Mouse (Mus musculus): ENCODE data around the gene Psmb4. TPM values are rescaled to one million over a fixed set of nuclear protein-coding genes. Genes with fewer than 3 reads are reported as not detected.
A peak's percentile ranks its signal among the peaks of the same experiment; 100 is the strongest.

The Psmb4 gene
- polyA plus RNA-seq, 1 experiment from 2014 or later = 319 TPM

DNA sequence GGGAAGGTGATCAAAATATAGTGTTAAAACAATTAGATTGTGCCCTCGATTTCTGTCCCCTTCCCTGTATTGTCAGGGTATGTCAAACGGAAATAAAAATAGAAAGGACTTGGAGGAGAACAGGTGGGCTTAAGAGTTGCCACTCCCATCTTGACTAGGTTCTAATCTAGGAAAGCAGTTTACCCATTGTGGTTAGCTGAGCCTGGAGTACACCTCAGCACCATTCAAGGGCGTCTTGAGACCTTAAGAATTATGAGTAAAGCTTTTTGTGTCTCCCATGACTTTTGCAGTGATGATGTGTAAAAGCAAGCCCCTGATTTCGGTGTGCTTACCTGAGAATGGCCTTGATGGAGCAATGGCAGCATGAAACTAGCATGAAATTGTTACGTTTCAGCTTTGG lies 47.7 kb downstream of the Psmb4 start:
- no peaks in the 10 kb centered on the region for H3K36me3 ChIP-seq (ENCODE audit: control insufficient read depth, insufficient read depth, low read length)
- H3K9me3 ChIP-seq (ENCODE audit: control insufficient read depth, low read length) = no peaks in the 10 kb centered on the region
- peaks cover 2% of the 10 kb centered on the region; the same call in 1 of the 2 replicates for H3K4me1 ChIP-seq (replicated peaks; ENCODE audit: control insufficient read depth, insufficient read depth, low read length)
- H3K27ac ChIP-seq (ENCODE audit: low read depth, low read length) = no peak overlapping the region
- H3K9ac ChIP-seq (ENCODE audit: low read length) = peak overlapping the region; percentile 92; the same call in 1 of the 2 replicates
- peak overlapping the region; percentile 74 for H3K4me3 ChIP-seq (ENCODE audit: low read depth, low read length)
- peak overlapping the region; percentile 70 for H3K4me2 ChIP-seq (ENCODE audit: low read depth, low read length, severe bottlenecking)
- WGBS = 76% methylated on average over 5 of the region's 5 CpGs
- no peaks in the 10 kb centered on the region for H3K27me3 ChIP-seq (ENCODE audit: control insufficient read depth, insufficient read depth, low read length)
- no peak for ATAC-seq (replicated peaks; ENCODE audit: low FRiP score)
- no peak for DNase-seq (ENCODE audit: low spot score)

GRCm38 (mm10) chr3:94838631-94839030 lies 48.1 kb downstream of the Psmb4 start:
- ATAC-seq (replicated peaks; ENCODE audit: low FRiP score) (no peak), DNase-seq (ENCODE audit: low spot score) (no peak)
- 24% methylated on average over 9 of the region's 9 CpGs for WGBS

GRCm38 (mm10) chr3:94837959-94838496 lies 48.7 kb downstream of the Psmb4 start:
- WGBS = under 1% methylated on average over 58 of the region's 62 CpGs
- H3K36me3 ChIP-seq (ENCODE audit: control insufficient read depth, insufficient read depth, low read length) = no peaks in the 10 kb centered on the region
- peak overlapping the region; percentile 74 for H3K4me3 ChIP-seq (ENCODE audit: low read depth, low read length)

More at GRCm38 (mm10) chr3:94838631-94839030, 48.1 kb downstream of the Psmb4 start:
- Histone ChIP-seq H3K9ac (ENCODE audit: low read length) (peak overlapping the region; percentile 92), H3K36me3 (ENCODE audit: control insufficient read depth, insufficient read depth, low read length) (no peaks in the 10 kb centered on the region), H3K27me3 (ENCODE audit: control insufficient read depth, insufficient read depth, low read length) (no peaks in the 10 kb centered on the region), H3K27ac (ENCODE audit: low read depth, low read length) (peak overlapping the region; percentile 97), H3K4me3 (ENCODE audit: low read depth, low read length) (peak overlapping the region; percentile 74), H3K4me2 (ENCODE audit: low read depth, low read length, severe bottlenecking) (peak overlapping the region; percentile 70), H3K9me3 (ENCODE audit: control insufficient read depth, low read length) (no peaks in the 10 kb centered on the region), H3K4me1 (replicated peaks; ENCODE audit: control insufficient read depth, insufficient read depth, low read length) (peaks cover 2% of the 10 kb centered on the region; the same call in 1 of the 2 replicates)

DNA sequence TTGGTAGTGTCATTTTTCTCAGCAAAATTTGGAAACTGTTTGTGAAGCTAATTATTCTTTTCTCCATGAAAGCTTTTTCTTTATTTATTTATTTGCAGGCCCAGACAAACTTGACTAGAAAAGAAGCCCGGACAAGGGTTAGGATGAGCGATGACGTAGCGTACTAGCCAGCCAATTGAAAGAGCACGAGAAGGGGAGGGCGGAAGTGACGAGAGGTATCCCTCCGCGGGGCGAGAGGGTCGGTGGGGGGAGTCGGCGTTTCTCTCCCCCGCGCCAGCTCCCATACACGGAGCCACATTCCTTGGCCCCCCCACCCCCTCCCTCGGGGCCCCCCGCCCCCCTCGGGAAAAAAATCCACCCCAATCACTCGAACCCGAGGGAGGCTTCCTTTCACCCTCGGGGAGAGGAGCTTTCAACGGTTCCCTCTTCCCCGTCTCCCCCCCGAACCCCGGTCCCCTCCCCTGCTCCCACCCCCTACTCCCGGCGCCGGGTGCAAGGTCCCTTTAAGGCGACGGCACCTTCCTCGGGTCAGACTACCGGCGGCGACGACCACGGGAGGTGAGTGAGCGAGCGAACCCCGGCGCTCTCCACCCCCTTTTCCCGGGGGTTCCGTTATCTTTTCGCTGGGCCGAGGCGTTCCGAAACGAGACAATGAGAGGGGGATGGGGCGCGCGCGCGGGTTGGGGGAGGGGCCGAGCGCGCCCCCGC lies 49.4 kb downstream of the Psmb4 start, which contains the start of gene Pogz:
Gene Pogz (plus strand): TSS at position 385 of the 708 bp plus-strand sequence.
- H3K4me1 ChIP-seq (replicated peaks; ENCODE audit: control insufficient read depth, insufficient read depth, low read length) = peaks cover 2% of the 10 kb centered on the region; the same call in 1 of the 2 replicates
- H3K36me3 ChIP-seq (ENCODE audit: control insufficient read depth, insufficient read depth, low read length) = no peaks in the 10 kb centered on the region
- peak within 1 kb of the TSS; percentile 97 for H3K27ac ChIP-seq (ENCODE audit: low read depth, low read length)
- H3K9ac ChIP-seq (ENCODE audit: low read length) = peak within 1 kb of the TSS; percentile 92
- peak within 1 kb of the TSS; percentile 70 for H3K4me2 ChIP-seq (ENCODE audit: low read depth, low read length, severe bottlenecking)
- WGBS = under 1% methylated on average over 42 of the region's 57 CpGs
- ATAC-seq (replicated peaks; ENCODE audit: low FRiP score) (peak; percentile 95), DNase-seq (ENCODE audit: low spot score) (peak; percentile 98)
- no peaks in the 10 kb centered on the region for H3K27me3 ChIP-seq (ENCODE audit: control insufficient read depth, insufficient read depth, low read length)
- H3K4me3 ChIP-seq (ENCODE audit: low read depth, low read length) = peak within 1 kb of the TSS; percentile 74
- no peaks in the 10 kb centered on the region for H3K9me3 ChIP-seq (ENCODE audit: control insufficient read depth, low read length)

More at GRCm38 (mm10) chr3:94837959-94838496, 48.7 kb downstream of the Psmb4 start:
- Histone ChIP-seq H3K4me2 (ENCODE audit: low read depth, low read length, severe bottlenecking) (peak overlapping the region; percentile 70), H3K9ac (ENCODE audit: low read length) (peak overlapping the region; percentile 92), H3K27ac (ENCODE audit: low read depth, low read length) (peak overlapping the region; percentile 97), H3K27me3 (ENCODE audit: control insufficient read depth, insufficient read depth, low read length) (no peaks in the 10 kb centered on the region), H3K9me3 (ENCODE audit: control insufficient read depth, low read length) (no peaks in the 10 kb centered on the region), H3K4me1 (replicated peaks; ENCODE audit: control insufficient read depth, insufficient read depth, low read length) (peaks cover 2% of the 10 kb centered on the region; the same call in 1 of the 2 replicates)
- DNase-seq (ENCODE audit: low spot score) (peak; percentile 90), ATAC-seq (replicated peaks; ENCODE audit: low FRiP score) (peak; percentile 73)

- WGBS = 84% methylated on average over 3 of the region's 3 CpGs
- Histone ChIP-seq H3K27ac (ENCODE audit: low read depth, low read length) (no peak overlapping the region), H3K4me3 (ENCODE audit: low read depth, low read length) (no peak overlapping the region), H3K36me3 (ENCODE audit: control insufficient read depth, insufficient read depth, low read length) (no peaks in the 10 kb centered on the region), H3K4me1 (replicated peaks; ENCODE audit: control insufficient read depth, insufficient read depth, low read length) (peaks cover 2% of the 10 kb centered on the region; the same call in 1 of the 2 replicates), H3K9me3 (ENCODE audit: control insufficient read depth, low read length) (no peaks in the 10 kb centered on the region), H3K9ac (ENCODE audit: low read length) (no peak overlapping the region), H3K27me3 (ENCODE audit: control insufficient read depth, insufficient read depth, low read length) (no peaks in the 10 kb centered on the region), H3K4me2 (ENCODE audit: low read depth, low read length, severe bottlenecking) (no peak overlapping the region)
- DNase-seq (ENCODE audit: low spot score) = no peak
- no peak for ATAC-seq (replicated peaks; ENCODE audit: low FRiP score)
Measured at GRCm38 (mm10) chr3:94835396-94835795, 51.4 kb downstream of the Psmb4 start.

Other genes with a start within 250 kb of the Psmb4 start
- gene Gm10972, start 243.8 kb downstream of the Psmb4 start, polyA plus RNA-seq (2014; fragmentation: Nextera tagmentation; extraction: Ambion mirVana) = not detected in 2 replicates
- 3.8 and 3.9 TPM in 2 replicates for gene Tuft1, start 228.1 kb downstream of the Psmb4 start, polyA plus RNA-seq (2014; fragmentation: Nextera tagmentation; extraction: Ambion mirVana)
- gene Selenbp2, start 193.4 kb downstream of the Psmb4 start, polyA plus RNA-seq (2014; fragmentation: Nextera tagmentation; extraction: Ambion mirVana) = not detected in 2 replicates
- gene Cgn, start 100.5 kb downstream of the Psmb4 start, polyA plus RNA-seq (2014; fragmentation: Nextera tagmentation; extraction: Ambion mirVana) = 5.6 and 5.7 TPM in 2 replicates
- 26.1 and 30.2 TPM in 2 replicates for gene Pogz, start 49.4 kb downstream of the Psmb4 start, polyA plus RNA-seq (2014; fragmentation: Nextera tagmentation; extraction: Ambion mirVana)
- 5.1 and 5.8 TPM in 2 replicates for gene Selenbp1, start 46.1 kb upstream of the Psmb4 start, polyA plus RNA-seq (2014; fragmentation: Nextera tagmentation; extraction: Ambion mirVana)
- gene Rfx5, start 67.1 kb upstream of the Psmb4 start, polyA plus RNA-seq (2014; fragmentation: Nextera tagmentation; extraction: Ambion mirVana) = 8.1 and 10.1 TPM in 2 replicates
- gene Pi4kb, start 87.8 kb upstream of the Psmb4 start, polyA plus RNA-seq (2014; fragmentation: Nextera tagmentation; extraction: Ambion mirVana) = 23.1 and 23.9 TPM in 2 replicates
- 43.1 and 44.2 TPM in 2 replicates for gene Zfp687, start 128.5 kb upstream of the Psmb4 start, polyA plus RNA-seq (2014; fragmentation: Nextera tagmentation; extraction: Ambion mirVana)
- 312 and 325 TPM in 2 replicates for gene Psmd4, start 155.7 kb upstream of the Psmb4 start, polyA plus RNA-seq (2014; fragmentation: Nextera tagmentation; extraction: Ambion mirVana)
- gene Pip5k1a, start 220.0 kb upstream of the Psmb4 start, polyA plus RNA-seq (2014; fragmentation: Nextera tagmentation; extraction: Ambion mirVana) = 13.4 and 13.7 TPM in 2 replicates
- gene Vps72, start 224.1 kb upstream of the Psmb4 start, polyA plus RNA-seq (2014; fragmentation: Nextera tagmentation; extraction: Ambion mirVana) = 249 and 274 TPM in 2 replicates
- gene Tmod4, start 237.5 kb upstream of the Psmb4 start, polyA plus RNA-seq (2014; fragmentation: Nextera tagmentation; extraction: Ambion mirVana) = 0.37 and 0.75 TPM in 2 replicates
- gene Scnm1, start 247.1 kb upstream of the Psmb4 start, polyA plus RNA-seq (2014; fragmentation: Nextera tagmentation; extraction: Ambion mirVana) = 77.4 and 88.0 TPM in 2 replicates
- 11.7 and 12.4 TPM in 2 replicates for gene Lysmd1, start 247.1 kb upstream of the Psmb4 start, polyA plus RNA-seq (2014; fragmentation: Nextera tagmentation; extraction: Ambion mirVana)

Measured in forebrain, embryonic 11.5 days (tissue).